Mouse (Mus musculus) MEL (cell line): ENCODE results near the gene Shank3. TPM values are rescaled to one million over a fixed set of nuclear protein-coding genes. Genes with fewer than 3 reads are reported as not detected.

Experiments used
- DNase-seq: peaks from one replicate; pipeline ENCODE4 v3.0.0; 2011; ENCODE audit warnings: low read depth, low spot score
- H3K27ac ChIP-seq: 2 replicates; pipeline ENCODE4 v1.5.1; 2012; ENCODE audit warnings: low read depth, mild to moderate bottlenecking, control low read depth, low read length, moderate library complexity; ENCODE audit not compliant: control insufficient read depth
- H3K27me3 ChIP-seq, 2 experiments: fragments of 150-350 bp in 1 of 2; sonication (generic) in 1 of 2; 2 replicates each; pipeline ENCODE4 v1.6.1; 2012; ENCODE audit warnings: low read length in 2 of 2, mild to moderate bottlenecking in 2 of 2, improper control_type of control experiment in 1 of 2, moderate library complexity in 1 of 2; ENCODE audit not compliant: insufficient read depth in 2 of 2, control insufficient read depth in 1 of 2
- H3K36me3 ChIP-seq, 2 experiments: 2 replicates each; pipeline ENCODE4 v1.6.1; 2012 to 2014; ENCODE audit warnings: low read length in 2 of 2, improper control_type of control experiment in 1 of 2, inconsistent platforms in 1 of 2, mild to moderate bottlenecking in 1 of 2; ENCODE audit not compliant: insufficient read depth in 2 of 2, control insufficient read depth in 1 of 2
- H3K4me1 ChIP-seq, 2 experiments: fragments of 150-350 bp in 1 of 2; sonication (generic) in 1 of 2; 2 replicates each; pipeline ENCODE4 v1.6.1; 2012; ENCODE audit warnings: low read length in 2 of 2, improper control_type of control experiment in 1 of 2, mild to moderate bottlenecking in 1 of 2; ENCODE audit not compliant: insufficient read depth in 2 of 2, control insufficient read depth in 1 of 2
- H3K4me3 ChIP-seq, 2 experiments: fragments of 150-350 bp in 1 of 2; sonication (generic) in 1 of 2; 2 replicates each; pipeline ENCODE4 v1.5.1; 2012; ENCODE audit warnings: low read depth in 2 of 2, low read length in 2 of 2, mild to moderate bottlenecking in 2 of 2, moderate library complexity in 2 of 2, control low read depth in 1 of 2, improper control_type of control experiment in 1 of 2; ENCODE audit not compliant: control insufficient read depth in 1 of 2, insufficient read depth in 1 of 2
- H3K79me2 ChIP-seq: 2 replicates; pipeline ENCODE4 v1.6.1; 2012; ENCODE audit warnings: mild to moderate bottlenecking, low read length, moderate library complexity; ENCODE audit not compliant: control insufficient read depth, poor library complexity, insufficient read depth
- H3K9ac ChIP-seq: 2 replicates; pipeline ENCODE4 v1.6.1; 2012; ENCODE audit warnings: low read depth, mild to moderate bottlenecking, control low read depth, low read length, moderate library complexity; ENCODE audit not compliant: control insufficient read depth, poor library complexity, severe bottlenecking
- H3K9me3 ChIP-seq: fragments of 150-350 bp; sonication (generic); replicated peaks from 2 replicates; pipeline ENCODE4 v1.6.1; 2012; ENCODE audit warnings: mild to moderate bottlenecking, low read length, improper control_type of control experiment, moderate library complexity; ENCODE audit not compliant: insufficient read depth
- BHLHE40 ChIP-seq: IDR thresholded peaks from 2 replicates; pipeline ENCODE4 v1.6.1; 2012; ENCODE audit warnings: low read depth, mild to moderate bottlenecking, inconsistent platforms, low read length, improper control_type of control experiment, borderline replicate concordance
- CHD2 ChIP-seq: IDR thresholded peaks from 2 replicates; pipeline ENCODE4 v1.6.1; 2011; ENCODE audit warnings: low read length, improper control_type of control experiment
- CTCF ChIP-seq, 3 experiments: IDR thresholded peaks in 2 of 3; conservative IDR thresholded peaks in 1 of 3; 2 replicates each; pipeline ENCODE4 v1.5.1; 2011 to 2012; ENCODE audit warnings: low read length in 3 of 3, low read depth in 2 of 3, mild to moderate bottlenecking in 2 of 3, improper control_type of control experiment in 1 of 3, inconsistent platforms in 1 of 3, mixed read lengths in 1 of 3, moderate library complexity in 1 of 3; ENCODE audit not compliant: control insufficient read depth in 1 of 3, insufficient read depth in 1 of 3, poor library complexity in 1 of 3, severe bottlenecking in 1 of 3
- ELF1 ChIP-seq: IDR thresholded peaks from 2 replicates; pipeline ENCODE4 v1.6.1; 2014; ENCODE audit warnings: low read depth, mild to moderate bottlenecking, inconsistent platforms, low read length, improper control_type of control experiment, moderate library complexity
- EP300 ChIP-seq, 2 experiments: IDR thresholded peaks; 2 replicates each; pipeline ENCODE4 v1.6.1; 2011; ENCODE audit warnings: improper control_type of control experiment in 2 of 2, low read length in 2 of 2, low read depth in 1 of 2, mild to moderate bottlenecking in 1 of 2
- ETS1 ChIP-seq: IDR thresholded peaks from 2 replicates; pipeline ENCODE4 v1.6.1; 2012; ENCODE audit warnings: low read depth, mild to moderate bottlenecking, inconsistent platforms, low read length, improper control_type of control experiment, moderate library complexity
- GABPA ChIP-seq: IDR thresholded peaks from 2 replicates; pipeline ENCODE4 v1.6.1; 2012; ENCODE audit warnings: low read depth, mild to moderate bottlenecking, inconsistent platforms, low read length, improper control_type of control experiment, moderate library complexity
- GATA1 ChIP-seq: IDR thresholded peaks from 2 replicates; pipeline ENCODE4 v1.6.1; 2011; ENCODE audit warnings: low read depth, low read length, improper control_type of control experiment
- JUND ChIP-seq: IDR thresholded peaks from 2 replicates; pipeline ENCODE4 v1.6.1; 2011; ENCODE audit warnings: low read depth, mild to moderate bottlenecking, improper control_type of control experiment, low read length
- MAFK ChIP-seq: IDR thresholded peaks from 2 replicates; pipeline ENCODE4 v1.6.1; 2011; ENCODE audit warnings: low read depth, mild to moderate bottlenecking, low read length, improper control_type of control experiment, borderline replicate concordance
- MAX ChIP-seq: IDR thresholded peaks from 2 replicates; pipeline ENCODE4 v1.6.1; 2011; ENCODE audit warnings: low read length, improper control_type of control experiment
- MYB ChIP-seq: IDR thresholded peaks from 2 replicates; pipeline ENCODE4 v1.6.1; 2011; ENCODE audit warnings: mild to moderate bottlenecking, low read depth, low read length, improper control_type of control experiment
- MYC ChIP-seq: IDR thresholded peaks from 2 replicates; pipeline ENCODE4 v1.6.1; 2011; ENCODE audit warnings: low read depth, mild to moderate bottlenecking, low read length, improper control_type of control experiment, moderate library complexity
- NELFE ChIP-seq: IDR thresholded peaks from 2 replicates; pipeline ENCODE4 v1.6.1; 2011; ENCODE audit warnings: low read depth, low read length, improper control_type of control experiment
- POLR2A ChIP-seq, 2 experiments: IDR thresholded peaks; 2 replicates each; pipeline ENCODE4 v1.6.1; 2011 to 2012; ENCODE audit warnings: low read length in 2 of 2, mild to moderate bottlenecking in 2 of 2, control low read depth in 1 of 2, improper control_type of control experiment in 1 of 2, low read depth in 1 of 2, moderate library complexity in 1 of 2; ENCODE audit not compliant: control insufficient read depth in 1 of 2, insufficient read depth in 1 of 2, poor library complexity in 1 of 2
- POLR2AphosphoS5 ChIP-seq: IDR thresholded peaks from 2 replicates; pipeline ENCODE4 v1.6.1; 2012; ENCODE audit warnings: low read depth, borderline replicate concordance, mild to moderate bottlenecking, inconsistent platforms, low read length, moderate library complexity, mixed read lengths
- RAD21 ChIP-seq: IDR thresholded peaks from 2 replicates; pipeline ENCODE4 v1.6.1; 2011; ENCODE audit warnings: mild to moderate bottlenecking, low read depth, low read length, improper control_type of control experiment
- RCOR1 ChIP-seq: IDR thresholded peaks from 2 replicates; pipeline ENCODE4 v1.6.1; 2012; ENCODE audit warnings: low read depth, mild to moderate bottlenecking, inconsistent platforms, low read length, improper control_type of control experiment
- SIN3A ChIP-seq: IDR thresholded peaks from 2 replicates; pipeline ENCODE4 v1.6.1; 2012; ENCODE audit warnings: low read length, improper control_type of control experiment, inconsistent platforms
- SMC3 ChIP-seq: IDR thresholded peaks from 2 replicates; pipeline ENCODE4 v1.6.1; 2011; ENCODE audit warnings: low read depth, low read length, improper control_type of control experiment
- TAL1 ChIP-seq: IDR thresholded peaks from 2 replicates; pipeline ENCODE4 v1.6.1; 2012; ENCODE audit warnings: mild to moderate bottlenecking, inconsistent platforms, low read length, moderate library complexity, mixed read lengths
- TBP ChIP-seq: IDR thresholded peaks from 2 replicates; pipeline ENCODE4 v1.8.0; 2011; ENCODE audit warnings: low read depth, low read length, improper control_type of control experiment
- USF1 ChIP-seq: IDR thresholded peaks from 2 replicates; pipeline ENCODE4 v1.6.1; 2014; ENCODE audit warnings: low read depth, mild to moderate bottlenecking, inconsistent platforms, low read length, improper control_type of control experiment, moderate library complexity
- USF2 ChIP-seq, 2 experiments: IDR thresholded peaks; 2 replicates each; pipeline ENCODE4 v1.6.1; 2011 to 2012; ENCODE audit warnings: improper control_type of control experiment in 2 of 2, low read length in 2 of 2, borderline replicate concordance in 1 of 2, inconsistent platforms in 1 of 2, low read depth in 1 of 2, mild to moderate bottlenecking in 1 of 2; ENCODE audit not compliant: insufficient read depth in 1 of 2
- ZC3H11A ChIP-seq: IDR thresholded peaks from 2 replicates; pipeline ENCODE4 v1.6.1; 2012; ENCODE audit warnings: low read depth, mild to moderate bottlenecking, inconsistent platforms, low read length, improper control_type of control experiment
- ZKSCAN1 ChIP-seq: IDR thresholded peaks from 2 replicates; pipeline ENCODE4 v1.6.1; 2012; ENCODE audit warnings: low read depth, mild to moderate bottlenecking, inconsistent platforms, low read length, improper control_type of control experiment, moderate library complexity
- ZNF384 ChIP-seq: IDR thresholded peaks from 2 replicates; pipeline ENCODE4 v1.6.1; 2012; ENCODE audit warnings: low read depth, mild to moderate bottlenecking, inconsistent platforms, low read length, improper control_type of control experiment
- polyA plus RNA-seq, 2 experiments: library from polyadenylated mRNA; stranded (reverse) in 1 of 2; unstranded in 1 of 2; fragments of >175 nt in 1 of 2; fragments of >200 nt in 1 of 2; gene quantifications; 2 replicates each; pipeline versions ENCODE4 v1.2.1 to v1.2.4; 2012; ENCODE audit warnings: low replicate concordance in 2 of 2, low read depth in 1 of 2; ENCODE audit not compliant: insufficient read length in 2 of 2, insufficient read depth in 1 of 2, missing spikeins in 1 of 2
- total RNA-seq: library from RNA; depleted of rRNA; stranded (reverse); fragments of 300-350 nt; gene quantifications from 2 replicates; pipeline ENCODE4 v1.2.3, GENCODE M21; 2012

Shank3 gene
- total and polyA plus RNA-seq, 3 experiments: 14.2 to 20.3 TPM; not detected in 1

DNA sequence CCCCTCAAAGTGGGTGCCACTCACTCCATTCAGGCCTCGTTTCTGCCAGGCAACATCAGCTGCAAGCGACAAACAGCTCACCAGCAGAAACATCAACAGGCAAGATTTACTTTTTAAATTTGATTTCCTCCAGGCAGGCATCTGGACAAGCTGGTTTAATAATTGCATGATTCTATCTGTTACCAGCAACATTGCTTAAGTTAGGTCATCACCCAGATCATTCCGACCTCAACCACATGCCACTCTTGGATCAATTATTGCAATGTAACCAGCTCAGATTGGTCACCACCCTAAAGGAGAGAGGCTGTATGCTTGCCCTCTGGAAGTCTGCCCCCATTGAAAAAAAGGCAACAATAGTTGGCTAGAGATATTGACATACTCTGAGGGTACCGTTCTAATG is 27.9 kb upstream of the Shank3 start:
- no peak overlapping the region for H3K27ac ChIP-seq
- TF ChIP-seq SMC3 (no peak), SIN3A (no peak), GATA1 (no peak), CHD2 (no peak), TAL1 (no peak), ZKSCAN1 (no peak), TBP (no peak), USF2 (IDR thresholded peaks at IDR 0.05; ENCODE audit: borderline replicate concordance in 1 of 2, insufficient read depth in 1 of 2, low read depth in 1 of 2, low read length in 2 of 2) (no peak), ZC3H11A (no peak), POLR2A (IDR thresholded peaks at IDR 0.05; ENCODE audit: control insufficient read depth in 1 of 2, insufficient read depth in 1 of 2, low read depth in 1 of 2, low read length in 2 of 2, poor library complexity in 1 of 2) (no peak), MAFK (no peak), GABPA (no peak), POLR2AphosphoS5 (no peak), ETS1 (no peak), ELF1 (no peak), ZNF384 (no peak), CTCF (IDR thresholded peaks at IDR 0.05 in 2 of 3, conservative IDR thresholded peaks at IDR 0.05 in 1 of 3; ENCODE audit: control insufficient read depth in 1 of 3, insufficient read depth in 1 of 3, low read depth in 2 of 3, low read length in 3 of 3, poor library complexity in 1 of 3, severe bottlenecking in 1 of 3) (no peak), NELFE (no peak), JUND (no peak)
- TF ChIP-seq, all 39 proteins: peak for 0
- Histone ChIP-seq H3K4me3 (no peak overlapping the region), H3K79me2 (no peaks in the 10 kb centered on the region; the same call in 1 of the 2 replicates), H3K9ac (no peak overlapping the region), H3K9me3 (no peaks in the 10 kb centered on the region), H3K27me3 (no peaks in the 10 kb centered on the region; a peak in 1 of 4 replicates), H3K4me1 (peaks cover 0 to 6% of the 10 kb centered on the region in 2 experiments; a peak in 1 of 4 replicates), H3K36me3 (no peaks in the 10 kb centered on the region)
- DNase-seq: no peak

DNA sequence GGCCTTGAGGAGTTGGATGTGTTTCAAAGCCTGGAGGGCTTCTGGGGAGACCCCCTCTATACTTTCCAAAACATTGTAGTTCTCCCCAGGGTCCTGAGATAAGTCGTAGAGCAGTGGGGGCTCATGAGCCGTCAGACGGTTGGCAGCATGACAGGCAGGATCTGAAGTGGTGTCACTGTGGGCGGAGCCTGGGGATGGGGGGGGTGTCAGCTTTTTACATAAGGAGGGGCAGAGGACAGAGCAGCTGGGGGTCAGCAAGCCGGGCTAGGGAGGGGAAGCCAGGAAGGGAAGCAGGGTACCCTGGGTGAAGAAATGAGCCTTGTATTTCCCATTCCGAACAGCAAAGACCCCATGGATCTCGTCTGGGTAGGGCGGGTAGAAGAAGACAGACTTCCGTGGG is 26.1 kb upstream of the Shank3 start:
- H3K9me3 ChIP-seq: no peaks in the 10 kb centered on the region
- H3K4me3 ChIP-seq: no peak overlapping the region
- H3K36me3 ChIP-seq: no peaks in the 10 kb centered on the region
- no peaks in the 10 kb centered on the region; the same call in 1 of the 2 replicates for H3K79me2 ChIP-seq
- H3K27me3 ChIP-seq: no peaks in the 10 kb centered on the region
- no peak for TF ChIP-seq USF1
- TF ChIP-seq EP300 (IDR thresholded peaks at IDR 0.05; ENCODE audit: low read depth in 1 of 2, low read length in 2 of 2): no peak
- TF ChIP-seq BHLHE40: no peak
- TF ChIP-seq MAFK: no peak
- no peak for TF ChIP-seq SMC3
- no peak for TF ChIP-seq RAD21
- no peak for TF ChIP-seq ETS1
- no peak for TF ChIP-seq USF2 (IDR thresholded peaks at IDR 0.05; ENCODE audit: borderline replicate concordance in 1 of 2, insufficient read depth in 1 of 2, low read depth in 1 of 2, low read length in 2 of 2)
- TF ChIP-seq MAX: no peak
- TF ChIP-seq TBP: no peak
- TF ChIP-seq MYB: no peak
- no peak for TF ChIP-seq TAL1
- no peak for TF ChIP-seq RCOR1
- TF ChIP-seq CHD2: no peak
- no peak for TF ChIP-seq MYC
- no peak for DNase-seq
- H3K9ac ChIP-seq: no peak overlapping the region
- no peak overlapping the region for H3K27ac ChIP-seq
- H3K4me1 ChIP-seq: peaks cover 0 to 9% of the 10 kb centered on the region in 2 experiments; a peak in 2 of 4 replicates
